Mouse (Mus musculus) lung, postnatal 10 days (tissue): ENCODE data around the gene Lmo1.
"Not testable (repeated sequence)": the region's sequence is repeated elsewhere in the genome, so short reads cannot be mapped to it uniquely, and the experiment has no call there.

Source experiments
- DNase-seq: peaks from one replicate; pipeline ENCODE4 v3.0.0; 2021

Lmo1 gene

GRCm38 (mm10) chr7:109104894-109105293 lies 70.1 kb downstream of the Lmo1 start:
- no peak for DNase-seq

- no peak for DNase-seq
These were observed 73.8 kb downstream of the Lmo1 start for GRCm38 (mm10) chr7:109101167-109101566.

GRCm38 (mm10) chr7:109098145-109099018 lies 76.6 kb downstream of the Lmo1 start:
- DNase-seq = peak; percentile 24

GRCm38 (mm10) chr7:109097203-109097602 lies 77.8 kb downstream of the Lmo1 start:
- no peak for DNase-seq

- no peak for DNase-seq
These were observed 78.4 kb downstream of the Lmo1 start for GRCm38 (mm10) chr7:109096618-109097017.

GRCm38 (mm10) chr7:109094294-109094693 lies 80.7 kb downstream of the Lmo1 start:
- DNase-seq = no peak

- DNase-seq = not testable (repeated sequence)
These were observed 83.7 kb downstream of the Lmo1 start for GRCm38 (mm10) chr7:109091316-109091715.
